Mouse (Mus musculus) bone marrow macrophage, adult 2 months (primary cell): ENCODE measurements at regions not wholly inside any gene's neighbourhood (a gene's known extent, or its start where the extent isn't known, plus 50 kb on each side); places are given as distances from the start of the nearest gene placed in this dataset.
"Not testable (repeated sequence)": the region's sequence is repeated elsewhere in the genome, so short reads cannot be mapped to it uniquely, and the experiment has no call there.

Source experiments
- H3K27ac ChIP-seq: 2 replicates; pipeline ENCODE4 v1.5.1; 2012; ENCODE audit warnings: low read depth, low read length; ENCODE audit not compliant: insufficient read depth
- H3K4me1 ChIP-seq: 2 replicates; pipeline ENCODE4 v1.6.1; 2012; ENCODE audit warnings: low read length; ENCODE audit not compliant: control insufficient read depth, insufficient read depth
- H3K4me3 ChIP-seq: 2 replicates; pipeline ENCODE4 v1.5.1; 2012; ENCODE audit warnings: mild to moderate bottlenecking, low read length, moderate library complexity; ENCODE audit not compliant: insufficient read depth
- CTCF ChIP-seq: IDR thresholded peaks from 2 replicates; pipeline ENCODE4 v1.5.1; 2012; ENCODE audit warnings: low read depth, mild to moderate bottlenecking, low read length, moderate library complexity
- POLR2A ChIP-seq: IDR thresholded peaks from 2 replicates; pipeline ENCODE4 v1.6.1; 2012; ENCODE audit warnings: mild to moderate bottlenecking, low read depth, low read length, borderline replicate concordance

- TF ChIP-seq POLR2A (no peak), CTCF (no peak)
- no peak overlapping the region for H3K4me3 ChIP-seq
- no peaks in the 10 kb centered on the region for H3K4me1 ChIP-seq
- no peak overlapping the region for H3K27ac ChIP-seq
Measured at GRCm38 (mm10) chr10:26570468-26570867, 182.8 kb upstream of the Arhgap18 start.

GRCm38 (mm10) chr10:26571377-26571776, 181.8 kb upstream of the Arhgap18 start:
- TF ChIP-seq CTCF (no peak), POLR2A (no peak)

GRCm38 (mm10) chr10:26576153-26576552, 177.1 kb upstream of the Arhgap18 start:
- Histone ChIP-seq H3K4me1 (peaks cover 12% of the 10 kb centered on the region), H3K27ac (peak overlapping the region; percentile 36), H3K4me3 (no peak overlapping the region)
- TF ChIP-seq POLR2A, result no peak
- no peak for TF ChIP-seq CTCF

More at GRCm38 (mm10) chr10:26571377-26571776, 181.8 kb upstream of the Arhgap18 start:
- Histone ChIP-seq H3K4me1 (peaks cover 3% of the 10 kb centered on the region), H3K4me3 (no peak overlapping the region), H3K27ac (no peak overlapping the region)

GRCm38 (mm10) chr10:26577087-26577486, 176.1 kb upstream of the Arhgap18 start:
- TF ChIP-seq CTCF, result no peak
- no peak for TF ChIP-seq POLR2A
- peak overlapping the region; percentile 36; the same call in 1 of the 2 replicates for H3K27ac ChIP-seq
- peaks cover 12% of the 10 kb centered on the region for H3K4me1 ChIP-seq
- no peak overlapping the region for H3K4me3 ChIP-seq

- Histone ChIP-seq H3K27ac (no peak overlapping the region), H3K4me3 (no peak overlapping the region), H3K4me1 (no peaks in the 10 kb centered on the region)
- TF ChIP-seq CTCF (no peak), POLR2A (no peak)
Measured at GRCm38 (mm10) chr10:26585106-26585505, 168.1 kb upstream of the Arhgap18 start.

GRCm38 (mm10) chr10:26607081-26607480, 146.1 kb upstream of the Arhgap18 start:
- not testable (repeated sequence) for H3K27ac ChIP-seq, H3K4me1 ChIP-seq, H3K4me3 ChIP-seq

DNA sequence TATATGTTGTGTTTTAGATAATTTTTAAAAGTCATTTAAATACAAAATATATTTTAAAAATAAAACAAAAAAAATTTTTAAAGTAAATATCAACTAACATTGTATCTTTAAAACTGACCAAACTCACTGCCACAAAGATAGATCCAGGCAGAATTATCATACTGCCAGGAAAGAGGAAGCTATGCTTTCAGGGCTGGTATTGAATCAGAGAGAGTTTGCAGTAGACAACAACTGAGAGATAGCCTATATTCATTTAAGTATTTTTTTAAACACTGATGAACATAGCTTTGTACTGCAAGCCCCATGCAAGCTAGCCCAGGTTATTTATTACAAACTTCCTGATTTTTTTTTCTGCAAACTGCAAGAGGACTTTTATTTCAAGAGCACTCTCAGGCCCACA, 142.0 kb upstream of the Arhgap18 start:
- Histone ChIP-seq H3K4me1 (no peaks in the 10 kb centered on the region), H3K27ac (no peak overlapping the region), H3K4me3 (no peak overlapping the region)
- no peak for TF ChIP-seq POLR2A
- TF ChIP-seq CTCF, result no peak

DNA sequence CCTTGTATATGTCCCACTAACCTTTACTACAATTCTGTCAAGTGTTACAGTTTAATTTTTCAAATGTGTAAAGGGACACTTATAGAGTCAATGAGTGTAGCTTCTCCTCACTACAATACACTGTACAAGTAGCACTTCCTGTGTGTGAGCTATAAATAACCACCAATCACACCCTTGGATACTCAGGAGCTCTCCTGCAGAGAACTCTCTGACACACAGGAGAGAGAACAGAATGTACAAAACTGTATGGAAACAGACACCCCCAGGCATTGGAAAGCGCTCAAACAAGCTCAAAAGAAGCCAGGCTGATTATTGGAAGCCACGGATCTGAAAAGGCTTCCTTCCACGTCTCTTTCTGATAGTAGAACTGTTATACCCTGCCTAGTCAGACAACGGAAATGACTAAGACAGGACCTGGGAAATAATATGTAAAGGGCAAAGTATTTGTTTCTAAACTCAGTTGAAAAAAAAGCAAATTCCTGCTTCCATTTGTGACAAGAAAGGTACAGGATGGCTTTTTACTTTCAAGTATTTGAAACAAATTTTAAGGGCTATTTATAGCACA, 122.9 kb upstream of the Arhgap18 start:
- peaks cover 6% of the 10 kb centered on the region for H3K4me1 ChIP-seq
- H3K27ac ChIP-seq, result peak overlapping the region; percentile 7; the same call in 1 of the 2 replicates
- no peak for TF ChIP-seq CTCF
- TF ChIP-seq POLR2A, result no peak
- no peak overlapping the region for H3K4me3 ChIP-seq

DNA sequence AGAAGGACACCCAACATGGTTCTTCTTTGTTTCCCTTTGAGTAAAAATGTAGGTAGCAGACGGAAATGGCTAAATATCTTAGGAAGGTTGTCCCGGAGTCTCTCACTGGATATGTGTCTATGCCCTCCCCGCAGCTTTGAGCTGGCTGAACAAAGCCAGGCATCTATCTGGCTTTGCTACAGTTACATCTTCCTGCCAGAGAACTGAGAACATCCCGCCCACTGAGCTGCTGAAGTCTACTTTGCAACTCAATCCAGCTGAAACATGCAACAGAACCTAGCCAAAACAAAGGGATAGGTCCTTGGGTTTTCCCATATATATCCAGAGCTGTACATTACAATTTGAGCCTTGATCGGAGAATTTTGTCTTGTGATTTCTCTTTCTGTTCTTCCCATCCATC, 121.0 kb upstream of the Arhgap18 start:
- no peak overlapping the region for H3K4me3 ChIP-seq
- peaks cover 6% of the 10 kb centered on the region for H3K4me1 ChIP-seq
- no peak overlapping the region for H3K27ac ChIP-seq
- TF ChIP-seq POLR2A (no peak), CTCF (no peak)

GRCm38 (mm10) chr10:26637459-26637858, 115.8 kb upstream of the Arhgap18 start:
- Histone ChIP-seq H3K4me3 (no peak overlapping the region), H3K27ac (no peak overlapping the region), H3K4me1 (peaks cover 2% of the 10 kb centered on the region; the same call in 1 of the 2 replicates)
- TF ChIP-seq CTCF, result no peak
- TF ChIP-seq POLR2A, result no peak

GRCm38 (mm10) chr10:26638056-26638455, 115.2 kb upstream of the Arhgap18 start:
- H3K4me3 ChIP-seq, result no peak overlapping the region
- H3K27ac ChIP-seq, result no peak overlapping the region
- no peak for TF ChIP-seq CTCF
- TF ChIP-seq POLR2A, result no peak

More at GRCm38 (mm10) chr10:26638056-26638455, 115.2 kb upstream of the Arhgap18 start:
- H3K4me1 ChIP-seq, result no peaks in the 10 kb centered on the region
